29 mouse cellular contexts compared by ENCODE assay signal in the genomic region with DNA sequence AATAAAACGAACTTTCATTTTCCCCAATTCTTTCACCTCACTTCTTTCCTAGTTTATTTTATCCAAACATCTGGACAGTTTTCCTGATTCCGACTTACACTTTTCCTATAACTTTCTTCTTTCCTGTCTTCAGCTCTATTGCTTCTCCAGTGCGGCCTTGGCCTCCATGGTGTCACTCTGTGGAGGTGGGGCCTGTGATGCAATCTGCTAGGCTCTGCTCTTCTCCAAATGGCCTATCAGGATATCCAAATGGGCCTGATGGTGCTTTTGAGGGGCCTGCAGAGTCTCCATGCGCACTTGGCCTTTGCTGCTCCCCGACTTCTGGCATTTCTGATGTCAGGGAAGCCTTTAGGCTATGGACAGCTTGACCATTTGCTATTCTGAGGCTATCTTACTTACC. TPM values are rescaled to one million over a fixed set of nuclear protein-coding genes. Genes with fewer than 3 reads are reported as not detected.
DNase-seq lines count a peak whose midpoint lies in the region; ATAC-seq and TF ChIP-seq lines count a peak whose summit lies in the region.
"Had no signal": no experiment of that assay in that cellular context is flagged by ENCODE, and none has a peak within 500 bp of the region (broad histone marks: within the 10 kb centered on the region; RNA-seq: fewer than 3 reads in every experiment).

No protein-coding gene starts in this region.

- H3K9ac ChIP-seq in liver, embryonic 14.5 days (replicated peaks), result no peak overlapping the region
- H3K9ac ChIP-seq in liver, postnatal 0 days (replicated peaks), result no peak overlapping the region
- H3K9ac ChIP-seq in liver, embryonic 16.5 days (ENCODE audit: low read depth, low read length), result no peak overlapping the region
- H3K9ac ChIP-seq: forebrain, embryonic 13.5 days; forebrain, postnatal 0 days; heart, embryonic 12.5 days; heart, embryonic 15.5 days; hindbrain, embryonic 13.5 days; intestine, embryonic 15.5 days had no signal

- peak; percentile 53 for DNase-seq in adrenal gland, adult 8-10 months
- DNase-seq in adrenal gland, adult 18-20 months (ENCODE audit: low spot score in 2 of 2), result no peak
- no peak for DNase-seq in liver, embryonic 14.5 days (ENCODE audit: low read depth in 3 of 3, low spot score in 3 of 3)
- DNase-seq in liver, postnatal 0 days, result no peak
- peak; percentile 48 to 76 for DNase-seq in adrenal gland, postnatal 36 days
- no peak for DNase-seq in kidney, adult 18-20 months
- DNase-seq in left cerebral cortex, adult 8-10 months (ENCODE audit: low spot score in 2 of 2), result no peak
- DNase-seq: B cell, adult 2 months; cerebellum, adult 18-20 months; cerebellum, adult 9-10 months; cerebellum, postnatal 14 days; forebrain, postnatal 0 days; gastrocnemius, adult 2 months; gastrocnemius, postnatal 14 days; heart, adult 11 months; heart, postnatal 10 days; heart, postnatal 36 days had no signal

- ATAC-seq in liver, embryonic 14.5 days (ENCODE audit: insufficient read depth), result 0 out of 2 replicates have a peak, but pooled peaks have one; percentile 47
- no peak for ATAC-seq in liver, postnatal 0 days
- peak; percentile 71 for ATAC-seq in liver, embryonic 16.5 days (ENCODE audit: low read depth)
- ATAC-seq: forebrain, embryonic 13.5 days; forebrain, postnatal 0 days; hindbrain, embryonic 16.5 days; intestine, embryonic 15.5 days; Patski had no signal

- no peak overlapping the region for H3K4me2 ChIP-seq in liver, embryonic 14.5 days (ENCODE audit: low read depth)
- no peak overlapping the region for H3K4me2 ChIP-seq in liver, postnatal 0 days (ENCODE audit: low read depth, low read length)
- no peak overlapping the region for H3K4me2 ChIP-seq in liver, embryonic 16.5 days (ENCODE audit: low read depth, low read length)
- H3K4me2 ChIP-seq: forebrain, embryonic 13.5 days; heart, embryonic 12.5 days; heart, embryonic 15.5 days; hindbrain, embryonic 13.5 days; intestine, embryonic 15.5 days had no signal

- no peak for TF ChIP-seq CTCF in liver, embryonic 14.5 days (IDR thresholded peaks at IDR 0.05; ENCODE audit: low read depth)
- no peak for TF ChIP-seq CTCF in liver, postnatal 0 days (IDR thresholded peaks at IDR 0.05; ENCODE audit: low read depth)

- no peak overlapping the region for H3K4me3 ChIP-seq in liver, embryonic 14.5 days (ENCODE audit: insufficient read depth in 1 of 2, low read depth in 2 of 2, low read length in 2 of 2)
- H3K4me3 ChIP-seq in liver, postnatal 0 days (ENCODE audit: low read depth, low read length), result no peak overlapping the region
- no peak overlapping the region for H3K4me3 ChIP-seq in liver, embryonic 16.5 days (ENCODE audit: low read depth, low read length)
- H3K4me3 ChIP-seq: forebrain, embryonic 10.5 days; forebrain, embryonic 13.5 days; gastrocnemius, adult 2 months; heart, embryonic 12.5 days; heart, embryonic 15.5 days; hindbrain, embryonic 10.5 days; hindbrain, embryonic 13.5 days; intestine, embryonic 15.5 days had no signal

- H3K27me3 ChIP-seq in liver, embryonic 14.5 days (ENCODE audit: control insufficient read depth, insufficient read depth, low read length), result no peaks in the 10 kb centered on the region
- no peaks in the 10 kb centered on the region for H3K27me3 ChIP-seq in liver, postnatal 0 days (ENCODE audit: insufficient read depth, low read length)
- no peaks in the 10 kb centered on the region for H3K27me3 ChIP-seq in liver, embryonic 16.5 days (ENCODE audit: control insufficient read depth, insufficient read depth, low read depth, low read length)
- H3K27me3 ChIP-seq: CH12.LX; forebrain, embryonic 13.5 days; heart, embryonic 12.5 days; heart, embryonic 15.5 days; hindbrain, embryonic 13.5 days; intestine, embryonic 15.5 days; Patski had no signal

- no peak for TF ChIP-seq EP300 in liver, embryonic 14.5 days (IDR thresholded peaks at IDR 0.05; ENCODE audit: low read depth)
- no peak for TF ChIP-seq EP300 in liver, postnatal 0 days (IDR thresholded peaks at IDR 0.05; ENCODE audit: low read depth)

- H3K36me3 ChIP-seq in liver, embryonic 14.5 days (replicated peaks; ENCODE audit: control insufficient read depth, insufficient read depth, low read depth), result no peaks in the 10 kb centered on the region; the same call in 1 of the 2 replicates
- peaks cover 7% of the 10 kb centered on the region; the same call in 1 of the 2 replicates for H3K36me3 ChIP-seq in liver, postnatal 0 days (replicated peaks; ENCODE audit: insufficient read depth, low read length)
- H3K36me3 ChIP-seq in liver, embryonic 16.5 days (ENCODE audit: control insufficient read depth, insufficient read depth), result 0 out of 2 replicates have a peak, but pooled peaks cover 3% of the 10 kb centered on the region
- H3K36me3 ChIP-seq: intestine, embryonic 15.5 days had no signal

- 72% methylated on average over 5 of the region's 5 CpGs for WGBS in liver, embryonic 14.5 days (ENCODE audit: insufficient replicate concordance)
- 81% methylated on average over 5 of the region's 5 CpGs for WGBS in liver, postnatal 0 days (ENCODE audit: insufficient replicate concordance)
- 70% methylated on average over 5 of the region's 5 CpGs for WGBS in liver, embryonic 16.5 days (ENCODE audit: insufficient replicate concordance)

- H3K9me3 ChIP-seq in liver, embryonic 14.5 days (ENCODE audit: control insufficient read depth, low read length), result no peaks in the 10 kb centered on the region
- no peaks in the 10 kb centered on the region for H3K9me3 ChIP-seq in liver, postnatal 0 days (ENCODE audit: low read length)
- no peaks in the 10 kb centered on the region for H3K9me3 ChIP-seq in liver, embryonic 16.5 days (replicated peaks; ENCODE audit: control insufficient read depth, low read length)
- H3K9me3 ChIP-seq: forebrain, embryonic 10.5 days; forebrain, embryonic 13.5 days; G1E; heart, embryonic 12.5 days; heart, embryonic 15.5 days; hindbrain, embryonic 10.5 days; hindbrain, embryonic 13.5 days; intestine, embryonic 15.5 days had no signal

- peaks cover 0 to 5% of the 10 kb centered on the region in 2 experiments; a peak in 2 of 4 replicates for H3K4me1 ChIP-seq in liver, embryonic 14.5 days (replicated peaks; ENCODE audit: control insufficient read depth in 2 of 2, insufficient read depth in 2 of 2, low read length in 1 of 2)
- no peaks in the 10 kb centered on the region for H3K4me1 ChIP-seq in liver, postnatal 0 days (ENCODE audit: insufficient read depth)
- peaks cover 2% of the 10 kb centered on the region; the same call in 1 of the 2 replicates for H3K4me1 ChIP-seq in liver, embryonic 16.5 days (ENCODE audit: control insufficient read depth, low read depth, low read length)
- H3K4me1 ChIP-seq: forebrain, embryonic 10.5 days; hindbrain, embryonic 10.5 days; intestine, embryonic 15.5 days had no signal

- H3K27ac ChIP-seq in liver, embryonic 14.5 days, result no peak overlapping the region
- H3K27ac ChIP-seq in liver, postnatal 0 days (ENCODE audit: low read depth), result no peak overlapping the region
- no peak overlapping the region for H3K27ac ChIP-seq in liver, embryonic 16.5 days (ENCODE audit: low read length)
- H3K27ac ChIP-seq: forebrain, embryonic 10.5 days; forebrain, embryonic 13.5 days; gastrocnemius, adult 2 months; heart, embryonic 15.5 days; hindbrain, embryonic 10.5 days; hindbrain, embryonic 13.5 days; intestine, embryonic 15.5 days had no signal

RNA-seq across cellular contexts. Expression of a gene that starts 11.6 kb away (rescaled TPM):
- total RNA-seq in adrenal gland, adult 8-10 months (2022), result 10 to 100 TPM; 23.9 to 32.4 (median 24.1) TPM
- 10 to 100 TPM; 21.7 to 23.8 TPM for total RNA-seq in adrenal gland, adult 18-20 months (2021)
- polyA plus RNA-seq in liver, embryonic 14.5 days (2012; rRNA removed), result 2.2 and 3.6 TPM in 2 replicates
- 10.4 and 12.2 TPM in 2 replicates for polyA plus RNA-seq in liver, embryonic 14.5 days (2014; fragmentation: Nextera tagmentation; extraction: Ambion mirVana)
- polyA plus RNA-seq in liver, postnatal 0 days (2015; fragmentation: Nextera tagmentation; extraction: Ambion mirVana), result 13.9 and 16.0 TPM in 2 replicates
- total RNA-seq in adrenal gland, postnatal 36 days (2021), result 10 to 100 TPM; 19.8 to 25.7 TPM
- polyA plus RNA-seq in liver, embryonic 16.5 days (2015; fragmentation: Nextera tagmentation; extraction: Ambion mirVana), result 10.2 and 11.2 TPM in 2 replicates
- 10 to 100 TPM; 10.4 to 13.1 (median 11.9) TPM for total RNA-seq in left cerebral cortex, adult 8-10 months (2022)

RNA-seq across cellular contexts. Expression of a gene that starts 35.6 kb away (rescaled TPM):
- total RNA-seq in adrenal gland, adult 8-10 months (2022), result 10 to 100 TPM; 18.5 to 42.6 (median 34.1) TPM
- total RNA-seq in adrenal gland, adult 18-20 months (2021), result 10 to 100 TPM; 28.9 to 44.0 TPM
- 14.2 and 20.3 TPM in 2 replicates for polyA plus RNA-seq in liver, embryonic 14.5 days (2012; rRNA removed)
- 51.8 and 52.1 TPM in 2 replicates for polyA plus RNA-seq in liver, embryonic 14.5 days (2014; fragmentation: Nextera tagmentation; extraction: Ambion mirVana)
- 23.9 and 25.5 TPM in 2 replicates for polyA plus RNA-seq in liver, postnatal 0 days (2015; fragmentation: Nextera tagmentation; extraction: Ambion mirVana)
- total RNA-seq in adrenal gland, postnatal 36 days (2021), result 10 to 100 TPM; 36.6 to 44.1 TPM
- 31.4 and 34.8 TPM in 2 replicates for polyA plus RNA-seq in liver, embryonic 16.5 days (2015; fragmentation: Nextera tagmentation; extraction: Ambion mirVana)
- 10 to 100 TPM; 20.4 to 33.1 (median 31.2) TPM for total RNA-seq in left cerebral cortex, adult 8-10 months (2022)

Comparison
In these comparisons a context has a peak if more than half of its experiments do, and no peak if none do; other contexts are left out.
1. DNase-seq: peak in adrenal gland, adult 8-10 months (single experiment) and adrenal gland, postnatal 36 days (2 of 2); none in adrenal gland, adult 18-20 months (0 of 2), liver, embryonic 14.5 days (0 of 3), liver, postnatal 0 days (single experiment), kidney, adult 18-20 months (single experiment) and left cerebral cortex, adult 8-10 months (0 of 2).